ENCODE assay signal across 2 mouse cellular contexts in the genomic region with DNA sequence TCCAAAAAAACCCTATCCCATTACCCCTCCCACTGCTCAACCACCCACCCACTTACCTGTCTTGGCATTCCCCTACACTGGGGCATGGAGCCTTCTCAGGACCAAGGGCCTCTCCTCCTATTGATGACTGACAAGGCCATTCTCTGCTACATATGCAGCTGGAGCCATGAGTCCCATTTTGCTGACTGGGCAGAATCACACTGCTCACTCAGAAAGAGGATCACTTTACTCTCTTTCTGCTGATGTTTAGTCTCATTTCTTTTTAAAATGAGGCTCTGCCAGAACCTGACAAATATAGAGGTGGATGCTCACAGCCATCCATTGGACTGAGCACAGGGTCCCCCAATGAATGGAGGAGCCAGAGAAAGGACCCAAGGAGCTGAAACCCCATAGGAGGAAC.
DNase-seq lines count a peak whose midpoint lies in the region; TF ChIP-seq lines count a peak whose summit lies in the region.
"Not testable (repeated sequence)": the region's sequence is repeated elsewhere in the genome, so short reads cannot be mapped to it uniquely, and the experiment has no call there.

No protein-coding gene starts in this region.

- not testable (repeated sequence) for TF ChIP-seq EP300 in CH12.LX (IDR thresholded peaks at IDR 0.05; ENCODE audit: low read length)

- H3K4me2 ChIP-seq in CH12.LX (ENCODE audit: insufficient read depth, low read depth, poor library complexity, severe bottlenecking) = not testable (repeated sequence)

- H3K9me3 ChIP-seq in CH12.LX (replicated peaks; ENCODE audit: low read length); ES-E14 (ENCODE audit: control insufficient read depth, insufficient read depth, low read depth, low read length): not testable (repeated sequence)

- H3K27me3 ChIP-seq in CH12.LX (replicated peaks) = not testable (repeated sequence)

- not testable (repeated sequence) for H3K4me1 ChIP-seq in CH12.LX (ENCODE audit: control insufficient read depth in 1 of 2, insufficient read depth in 2 of 2); ES-E14 (ENCODE audit: control insufficient read depth in 2 of 2, insufficient read depth in 2 of 2, low read length in 2 of 2, poor library complexity in 1 of 2)

- not testable (repeated sequence) for TF ChIP-seq RAD21 in CH12.LX (IDR thresholded peaks at IDR 0.05; ENCODE audit: low read depth, low read length)

- not testable (repeated sequence) for H3K9ac ChIP-seq in CH12.LX (ENCODE audit: insufficient read depth, low read depth); ES-E14 (ENCODE audit: insufficient read depth, low read depth, low read length, poor library complexity, severe bottlenecking)

- TF ChIP-seq CTCF in CH12.LX (conservative IDR thresholded peaks at IDR 0.05 in 1 of 2, IDR thresholded peaks at IDR 0.05 in 1 of 2; ENCODE audit: low read depth in 2 of 2, low read length in 2 of 2) = not testable (repeated sequence)

- DNase-seq in CH12.LX (ENCODE audit: extremely low read depth); ES-E14 (ENCODE audit: low read depth, low spot score): not testable (repeated sequence)

- not testable (repeated sequence) for H3K36me3 ChIP-seq in CH12.LX (replicated peaks in 1 of 2; ENCODE audit: control insufficient read depth in 1 of 2, insufficient read depth in 1 of 2, low read length in 1 of 2); ES-E14 (ENCODE audit: control insufficient read depth, insufficient read depth, low read length, poor library complexity, severe bottlenecking)

- not testable (repeated sequence) for H3K4me3 ChIP-seq in CH12.LX (replicated peaks in 1 of 3; ENCODE audit: low read depth in 2 of 3, low read length in 2 of 3, poor library complexity in 1 of 3); ES-E14 (ENCODE audit: insufficient read depth in 1 of 2, low read depth in 1 of 2, low read length in 2 of 2, poor library complexity in 1 of 2, severe bottlenecking in 1 of 2)

- not testable (repeated sequence) for H3K79me2 ChIP-seq in CH12.LX (replicated peaks; ENCODE audit: control insufficient read depth, extremely low read depth, insufficient read depth, poor library complexity, severe bottlenecking)

- dilution Hi-C loops in CH12.LX (cut with MboI; ENCODE audit: extremely low pct_ligation_motif_present, extremely low pct_unique_long_range_greater_than_20kb, low sequenced_read_pairs) = not testable (repeated sequence)

- not testable (repeated sequence) for H3K27ac ChIP-seq in CH12.LX (ENCODE audit: insufficient read depth, low read depth); ES-E14 (ENCODE audit: insufficient read depth, low read depth, low read length, poor library complexity, severe bottlenecking)

- not testable (repeated sequence) for TF ChIP-seq POLR2A in CH12.LX (IDR thresholded peaks at IDR 0.05; ENCODE audit: low read depth, low read length)

- in situ Hi-C loops in CH12.LX (cut with MboI; ENCODE audit: low pct_ligation_motif_present, low pct_unique_long_range_greater_than_20kb, low sequenced_read_pairs); ES-E14 (cut with MboI; ENCODE audit: low sequenced_read_pairs in 2 of 2, unreplicated experiment in 2 of 2): not testable (repeated sequence)

TF ChIP-seq in CH12.LX, 34 proteins besides CTCF, POLR2A, EP300 and RAD21:
- peak; percentile 66; the same call in 1 of the 2 replicates for TF ChIP-seq MAFK (IDR thresholded peaks at IDR 0.05; ENCODE audit: insufficient replicate concordance, low read length)

TF ChIP-seq in ES-E14, 5 proteins besides CTCF, POLR2A, EP300 and RAD21:
- TF ChIP-seq MAFK (IDR thresholded peaks at IDR 0.05; ENCODE audit: insufficient read depth, low read depth, low read length) = peak; percentile 75
